Mouse (Mus musculus): ENCODE results near the gene 1700007K13Rik. TPM values are rescaled to one million over a fixed set of nuclear protein-coding genes. Genes with fewer than 3 reads are reported as not detected.

The 1700007K13Rik gene
- total and polyA plus RNA-seq, 3 experiments, result not detected

- TF ChIP-seq ETS1 (IDR thresholded peaks at IDR 0.05; ENCODE audit: low read depth, low read length), result no peak
- peak; percentile 70 for TF ChIP-seq RAD21 (IDR thresholded peaks at IDR 0.05; ENCODE audit: low read depth, low read length)
- TF ChIP-seq SMC3 (IDR thresholded peaks at IDR 0.05; ENCODE audit: low read depth, low read length), result peak; percentile 66
- TF ChIP-seq GATA1 (IDR thresholded peaks at IDR 0.05; ENCODE audit: low read depth, low read length), result no peak
- no peak for TF ChIP-seq KAT2A (conservative IDR thresholded peaks at IDR 0.05; ENCODE audit: low read depth, low read length)
- TF ChIP-seq ZKSCAN1 (IDR thresholded peaks at IDR 0.05; ENCODE audit: low read depth, low read length), result no peak
These were observed 46.2 kb downstream of the 1700007K13Rik start (continued) for GRCm38 (mm10) chr2:28419898-28420297.

GRCm38 (mm10) chr2:28418034-28418433 is 48.1 kb downstream of the 1700007K13Rik start:
- peak; percentile 82 for DNase-seq (ENCODE audit: low read depth, low spot score)
- Histone ChIP-seq H3K9ac (ENCODE audit: control insufficient read depth, low read depth, low read length, poor library complexity, severe bottlenecking) (no peak overlapping the region), H3K4me1 (ENCODE audit: control insufficient read depth in 1 of 2, insufficient read depth in 2 of 2, low read length in 2 of 2) (no peaks in the 10 kb centered on the region), H3K27me3 (ENCODE audit: control insufficient read depth in 1 of 2, insufficient read depth in 2 of 2, low read length in 2 of 2) (no peaks in the 10 kb centered on the region), H3K36me3 (ENCODE audit: control insufficient read depth in 1 of 2, insufficient read depth in 2 of 2, low read length in 2 of 2) (no peaks in the 10 kb centered on the region), H3K79me2 (ENCODE audit: control insufficient read depth, insufficient read depth, low read length, poor library complexity) (no peaks in the 10 kb centered on the region), H3K9me3 (replicated peaks; ENCODE audit: insufficient read depth, low read length) (no peaks in the 10 kb centered on the region), H3K27ac (ENCODE audit: control insufficient read depth, low read depth, low read length) (no peak overlapping the region), H3K4me3 (ENCODE audit: control insufficient read depth in 1 of 2, insufficient read depth in 1 of 2, low read depth in 2 of 2, low read length in 2 of 2) (no peak overlapping the region)
- TF ChIP-seq UBTF (IDR thresholded peaks at IDR 0.05; ENCODE audit: borderline replicate concordance, insufficient read depth, low read depth, low read length) (no peak), MYB (IDR thresholded peaks at IDR 0.05; ENCODE audit: low read depth, low read length) (no peak), ZNF384 (IDR thresholded peaks at IDR 0.05; ENCODE audit: low read depth, low read length) (no peak), EP300 (IDR thresholded peaks at IDR 0.05; ENCODE audit: low read depth in 1 of 2, low read length in 2 of 2) (no peak), NELFE (IDR thresholded peaks at IDR 0.05; ENCODE audit: low read depth, low read length) (no peak), MAZ (IDR thresholded peaks at IDR 0.05; ENCODE audit: low read depth, low read length) (no peak), GATA1 (IDR thresholded peaks at IDR 0.05; ENCODE audit: low read depth, low read length) (0 out of 2 replicates have a peak, but pooled peaks have one; percentile 51), MYC (IDR thresholded peaks at IDR 0.05; ENCODE audit: low read depth, low read length) (no peak), ZKSCAN1 (IDR thresholded peaks at IDR 0.05; ENCODE audit: low read depth, low read length) (no peak), JUND (IDR thresholded peaks at IDR 0.05; ENCODE audit: low read depth, low read length) (no peak), SMC3 (IDR thresholded peaks at IDR 0.05; ENCODE audit: low read depth, low read length) (peak; percentile 87), GABPA (IDR thresholded peaks at IDR 0.05; ENCODE audit: low read depth, low read length) (no peak), ZMIZ1 (IDR thresholded peaks at IDR 0.05; ENCODE audit: low read depth, low read length) (no peak), MAX (IDR thresholded peaks at IDR 0.05; ENCODE audit: low read length) (no peak), RCOR1 (IDR thresholded peaks at IDR 0.05; ENCODE audit: low read depth, low read length) (no peak), POLR2A (IDR thresholded peaks at IDR 0.05; ENCODE audit: control insufficient read depth in 1 of 2, insufficient read depth in 1 of 2, low read depth in 1 of 2, low read length in 2 of 2, poor library complexity in 1 of 2) (no peak), TAL1 (IDR thresholded peaks at IDR 0.05; ENCODE audit: low read length) (no peak), KAT2A (conservative IDR thresholded peaks at IDR 0.05; ENCODE audit: low read depth, low read length) (no peak), CTCF (IDR thresholded peaks at IDR 0.05 in 2 of 3, conservative IDR thresholded peaks at IDR 0.05 in 1 of 3; ENCODE audit: control insufficient read depth in 1 of 3, insufficient read depth in 1 of 3, low read depth in 2 of 3, low read length in 3 of 3, poor library complexity in 1 of 3, severe bottlenecking in 1 of 3) (peak; percentile 66 to 93 (median 90)), MAFK (IDR thresholded peaks at IDR 0.05; ENCODE audit: borderline replicate concordance, low read depth, low read length) (no peak), MEF2A (IDR thresholded peaks at IDR 0.05; ENCODE audit: extremely low read depth, insufficient replicate concordance, low read depth, low read length, poor library complexity, severe bottlenecking) (no peak), ZC3H11A (IDR thresholded peaks at IDR 0.05; ENCODE audit: low read depth, low read length) (peak; percentile 76), CHD1 (IDR thresholded peaks at IDR 0.05; ENCODE audit: low read depth, low read length) (no peak), BHLHE40 (IDR thresholded peaks at IDR 0.05; ENCODE audit: borderline replicate concordance, low read depth, low read length) (no peak), RAD21 (IDR thresholded peaks at IDR 0.05; ENCODE audit: low read depth, low read length) (peak; percentile 87)

Measured in MEL (cell line).